Mouse (Mus musculus) granulocyte monocyte progenitor cell, adult 5-6 weeks (primary cell): Measurements from ENCODE around the gene Stk35. TPM values are rescaled to one million over a fixed set of nuclear protein-coding genes. Genes with fewer than 3 reads are reported as not detected.

Experiments used
- total RNA-seq, 2 experiments: library from RNA; stranded (forward) in 1 of 2; stranded (reverse) in 1 of 2; fragments of 200-712, 200-1000 nt in 1 of 2; fragments of >200 nt in 1 of 2; fragmentation: Nextera tagmentation in 1 of 2; gene quantifications; 2 replicates each; pipeline ENCODE4 v1.2.3; 2014 to 2017

Gene Stk35
- total RNA-seq, 2 experiments from 2014 or later = 9.1 to 19.3 TPM

Other genes starting within 250 kb of the Stk35 start
- gene Sirpa, start 207.7 kb upstream of the Stk35 start, total RNA-seq (2014; fragmentation: Nextera tagmentation) = 77.4 and 88.0 TPM in 2 replicates
- gene Sirpa, start 207.7 kb upstream of the Stk35 start, total RNA-seq (2017) = 63.8 and 83.6 TPM in 2 replicates
- gene Pdyn, start 100.7 kb upstream of the Stk35 start, total RNA-seq (2014; fragmentation: Nextera tagmentation) = not detected in 2 replicates
- gene Pdyn, start 100.7 kb upstream of the Stk35 start, total RNA-seq (2017) = not detected in 2 replicates
- not detected in 2 replicates for gene Tgm3, start 211.8 kb downstream of the Stk35 start, total RNA-seq (2014; fragmentation: Nextera tagmentation)
- gene Tgm3, start 211.8 kb downstream of the Stk35 start, total RNA-seq (2017) = 0.36 TPM in 1 of 2 replicates, not detected in the other